Mouse (Mus musculus) right cerebral cortex, postnatal 36 days (tissue): ENCODE results near the gene Rnf214.
A peak's percentile ranks its signal among the peaks of the same experiment; 100 is the strongest.

ENCODE experiments used
- DNase-seq, 2 experiments: peaks; one replicate each; pipeline ENCODE4 v3.0.0; 2022; ENCODE audit warnings: low spot score in 2 of 2, mixed read lengths in 1 of 2

The Rnf214 gene

DNA sequence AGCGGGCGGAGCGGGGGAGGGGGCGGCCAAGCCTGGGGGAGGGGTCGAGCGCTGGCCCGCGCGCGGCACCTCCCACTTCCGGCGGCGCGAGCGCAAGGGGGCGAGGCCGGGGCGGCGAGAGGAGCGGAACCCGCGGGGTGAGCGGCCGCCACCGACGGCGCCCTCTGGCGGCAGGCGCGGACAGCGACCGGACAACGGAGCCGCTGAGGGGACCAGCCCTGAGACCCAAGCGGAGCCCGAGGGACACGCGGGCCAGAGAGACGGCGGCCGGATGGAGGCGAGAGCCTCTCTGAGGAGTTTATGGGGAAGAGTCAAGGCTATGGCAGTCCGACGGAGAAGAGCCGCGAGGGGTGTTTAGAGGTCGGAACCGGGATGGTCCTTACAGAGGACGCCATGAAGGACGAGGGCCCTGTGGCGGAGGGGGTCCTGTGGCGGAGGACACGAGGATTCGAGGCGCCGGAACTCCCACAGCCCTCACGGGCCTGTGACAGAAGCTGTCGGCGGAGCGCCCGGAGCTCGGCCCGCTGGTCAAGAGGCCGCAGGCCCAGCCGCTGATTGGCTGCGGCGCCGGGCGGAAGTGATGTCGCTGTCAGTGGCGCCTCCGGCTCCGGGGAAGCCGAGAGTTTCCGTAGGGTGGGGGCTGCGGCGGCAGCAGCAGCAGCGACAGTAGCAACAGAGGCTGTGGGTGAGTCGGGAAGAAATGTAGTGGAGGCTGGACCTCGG, at the start of gene Rnf214, which contains the start of gene Pcsk7:
Rnf214 (minus strand) TSS at position 557 of the 723 bp plus-strand sequence.
Pcsk7 (plus strand) TSS at position 143 of the 723 bp plus-strand sequence.
- peak; percentile 86 to 90 for DNase-seq

DNA sequence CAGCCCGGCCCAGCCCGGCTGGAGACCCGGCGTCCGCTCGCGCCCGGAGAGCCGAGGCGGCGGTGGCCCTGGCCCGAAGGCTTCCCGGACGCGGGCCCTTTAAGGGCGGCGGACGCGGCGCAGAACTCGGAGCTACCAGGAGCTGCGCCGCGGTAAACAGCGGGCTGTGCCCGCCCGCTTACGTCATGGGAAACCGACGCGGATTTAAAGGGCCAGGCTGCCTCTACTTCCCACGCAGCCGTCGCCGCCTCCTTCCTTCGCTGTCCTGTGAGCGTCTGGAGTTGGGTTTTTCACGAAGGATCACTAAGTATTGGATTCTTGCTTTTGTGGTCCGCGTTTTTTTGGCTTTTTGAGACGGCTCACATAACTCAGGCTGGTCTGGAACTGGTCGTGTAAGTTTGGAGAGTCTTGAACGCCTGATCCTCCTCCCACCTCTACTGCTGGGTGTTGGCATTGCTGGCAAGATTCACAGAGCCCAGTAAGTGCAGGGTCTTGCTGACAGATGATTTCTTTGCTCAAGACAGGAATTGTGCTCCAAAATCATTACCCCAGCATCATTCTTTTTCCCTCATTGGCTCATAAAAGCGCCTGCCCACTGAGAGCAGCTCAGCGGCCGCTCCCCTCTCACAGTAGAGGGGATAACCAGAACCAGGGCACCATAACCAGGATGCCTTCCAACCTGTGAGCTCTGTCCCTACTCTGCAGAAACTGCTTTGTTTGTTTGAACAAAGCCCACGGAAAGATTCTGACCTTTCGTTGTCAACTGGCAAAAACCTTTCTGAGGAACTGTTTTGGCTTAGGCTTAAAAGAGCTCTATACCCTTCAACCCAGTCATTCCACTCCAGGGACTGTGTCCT, 48.6 kb upstream of the Rnf214 start, which contains the start of gene Sidt2:
Sidt2 (minus strand) TSS at position 152 of the 857 bp plus-strand sequence.
- DNase-seq = peak; percentile 86 to 91

DNA sequence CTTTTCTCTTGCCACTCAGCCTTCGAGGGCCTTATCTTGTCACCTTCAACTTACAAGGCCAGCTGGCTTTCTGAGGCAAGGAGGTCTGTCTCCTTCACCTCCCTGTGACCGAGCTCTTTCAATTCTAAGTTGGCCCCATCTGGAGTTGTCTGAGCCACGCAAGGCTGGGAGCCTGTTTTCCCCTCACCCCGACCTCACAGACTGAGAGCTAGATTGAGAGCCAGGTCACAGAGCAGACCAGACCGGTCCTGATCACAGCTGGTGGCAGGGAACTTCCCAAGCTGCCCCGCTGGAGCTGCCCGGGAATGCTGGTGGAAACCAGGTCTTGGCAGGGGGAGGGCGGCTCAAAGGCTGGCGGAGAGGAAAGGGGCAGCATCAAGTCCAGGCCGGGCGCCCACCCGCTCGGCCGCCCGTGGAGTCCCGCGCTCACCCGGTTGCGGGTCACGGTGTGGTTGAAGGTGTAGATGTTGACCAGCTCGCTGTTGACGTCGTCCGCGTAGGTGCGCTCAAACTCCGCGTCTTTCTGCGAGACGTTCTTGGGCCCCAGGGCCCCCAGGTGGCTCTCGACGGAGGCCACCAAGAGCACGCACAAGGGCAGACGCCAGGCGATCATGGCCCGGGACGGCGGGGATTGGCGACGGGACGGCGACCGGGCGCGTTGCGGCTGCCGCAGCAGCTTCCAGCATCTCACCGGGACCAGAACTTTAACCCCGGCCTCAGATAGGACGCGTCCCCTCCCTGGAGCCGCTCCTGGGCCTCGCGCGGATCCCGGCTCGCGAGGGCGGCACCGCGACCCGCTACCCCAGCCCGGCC, 47.8 kb upstream of the Rnf214 start:
- DNase-seq = peak; percentile 33 to 42

DNA sequence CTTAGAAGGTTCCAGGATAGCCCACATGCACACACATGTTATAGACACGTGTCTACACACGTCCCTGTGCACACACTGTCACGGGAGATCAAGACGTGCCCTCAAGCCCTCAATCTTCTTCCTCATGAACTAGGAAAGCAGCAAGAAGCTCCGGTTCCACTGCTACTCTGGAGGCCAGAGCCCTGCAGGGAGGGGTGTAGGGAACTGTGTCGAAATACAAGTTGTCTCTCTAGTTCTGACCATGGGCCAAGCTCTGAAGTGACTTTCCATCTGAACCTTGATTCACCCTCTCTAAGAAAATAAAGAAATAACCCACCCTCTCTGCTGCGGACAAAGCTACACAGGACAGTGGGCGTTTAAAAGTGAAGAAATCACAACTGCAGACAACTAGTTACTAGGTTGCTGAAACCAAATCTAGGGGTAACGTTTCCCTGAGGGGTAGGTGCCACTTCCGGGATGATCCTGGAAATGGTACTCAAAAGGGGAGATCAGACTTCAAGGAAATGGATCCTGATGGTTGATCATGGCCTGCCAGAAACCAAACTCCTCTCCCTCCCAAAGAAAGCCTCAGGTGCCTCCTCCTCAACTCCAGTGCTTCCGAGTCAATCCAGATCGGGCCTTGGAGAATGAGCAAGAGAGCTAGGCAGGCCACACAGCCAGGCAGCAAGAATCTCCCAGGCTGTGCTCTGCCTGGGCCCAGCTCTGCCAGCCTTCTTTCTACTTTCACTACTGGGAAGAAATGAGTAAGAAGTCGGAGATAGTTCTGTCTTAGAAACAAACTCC, 47.0 kb upstream of the Rnf214 start:
- no peak for DNase-seq

DNA sequence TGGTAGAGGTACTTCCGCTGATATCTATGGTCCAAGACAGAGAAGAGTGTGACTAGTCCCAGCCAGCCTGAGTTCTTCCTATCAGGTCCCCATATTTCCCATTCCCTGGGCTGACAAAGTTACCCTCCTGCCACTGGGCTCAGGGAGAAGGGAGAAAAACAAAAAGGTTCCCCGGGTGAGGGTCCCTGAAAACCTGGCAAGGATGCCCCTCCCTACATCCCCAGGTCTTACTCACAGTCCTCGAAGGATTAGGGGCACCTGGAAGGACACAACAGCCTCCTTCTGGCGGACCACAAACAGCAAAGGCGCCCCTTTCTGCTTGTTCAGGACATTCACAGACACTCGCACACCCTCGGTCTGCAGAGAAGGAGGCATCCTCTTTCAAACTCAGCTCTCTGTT, 46.2 kb upstream of the Rnf214 start:
- no peak for DNase-seq

DNA sequence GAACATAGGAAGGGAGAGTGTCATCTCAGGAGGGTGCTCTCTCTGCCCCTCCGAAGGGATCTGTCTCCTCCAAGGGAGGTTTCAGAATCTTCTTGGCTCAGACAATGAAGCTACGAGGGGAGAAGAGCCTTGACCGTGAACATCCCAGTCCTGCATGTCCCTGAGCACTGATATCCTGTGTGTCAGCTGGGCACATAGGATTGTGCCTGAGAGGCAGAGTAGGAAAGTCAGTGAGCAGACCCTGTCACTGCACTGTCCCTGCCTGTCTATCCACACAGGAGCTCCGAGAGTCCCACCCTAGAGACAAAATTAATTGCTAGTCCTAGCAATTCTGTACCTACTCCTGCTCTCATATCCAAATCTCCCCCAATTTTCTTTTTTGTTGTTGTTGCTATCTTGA, 45.3 kb upstream of the Rnf214 start:
- no peak for DNase-seq

DNA sequence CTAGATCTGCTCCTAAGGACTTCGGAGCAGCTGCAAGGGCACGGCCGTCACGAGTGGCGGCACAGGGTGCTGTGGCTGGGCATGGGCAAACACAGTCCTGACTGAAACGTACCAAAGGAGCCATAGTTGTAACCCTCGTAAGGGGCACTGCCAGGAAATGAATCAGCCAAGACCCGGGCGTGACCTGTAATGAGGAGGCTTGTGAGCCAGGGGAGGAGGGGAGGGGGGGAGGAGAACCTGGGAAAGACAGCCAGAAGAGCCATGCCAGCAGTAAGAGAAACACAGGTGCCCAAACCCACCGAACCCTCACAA, 40.1 kb upstream of the Rnf214 start:
- DNase-seq = no peak

DNA sequence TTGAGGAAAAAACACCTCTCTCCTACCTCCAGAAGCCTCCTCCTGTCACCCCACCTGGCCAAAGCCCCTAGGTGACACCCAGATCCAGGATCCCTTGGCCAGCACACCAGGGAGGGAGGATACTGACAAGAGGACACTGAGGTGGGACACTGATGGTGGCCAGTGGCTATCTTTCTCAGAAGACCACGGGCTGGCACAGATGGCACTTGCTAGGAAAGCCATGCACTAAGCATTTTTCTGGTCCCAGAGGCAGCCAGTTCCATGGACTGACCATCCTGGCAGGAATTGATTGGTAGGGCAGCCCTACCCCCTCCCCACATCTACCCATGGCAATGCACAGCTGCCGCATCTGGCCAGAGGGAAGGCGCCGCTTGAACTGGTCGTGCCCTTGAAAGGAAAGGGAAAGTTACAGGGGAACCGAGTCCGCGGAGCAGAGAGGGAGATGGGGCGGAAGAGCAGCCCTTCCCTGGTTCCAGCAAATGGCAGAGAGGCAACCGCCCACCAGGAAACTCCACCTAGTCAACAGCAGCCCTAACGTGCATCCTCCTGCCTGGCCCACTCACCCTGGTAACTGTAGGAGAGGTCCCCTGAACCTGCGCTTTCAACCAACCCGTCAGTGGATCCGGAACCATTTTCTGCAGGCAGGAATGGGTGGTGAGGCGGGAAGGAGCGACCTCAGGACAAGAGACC, 39.6 kb upstream of the Rnf214 start:
- no peak for DNase-seq

DNA sequence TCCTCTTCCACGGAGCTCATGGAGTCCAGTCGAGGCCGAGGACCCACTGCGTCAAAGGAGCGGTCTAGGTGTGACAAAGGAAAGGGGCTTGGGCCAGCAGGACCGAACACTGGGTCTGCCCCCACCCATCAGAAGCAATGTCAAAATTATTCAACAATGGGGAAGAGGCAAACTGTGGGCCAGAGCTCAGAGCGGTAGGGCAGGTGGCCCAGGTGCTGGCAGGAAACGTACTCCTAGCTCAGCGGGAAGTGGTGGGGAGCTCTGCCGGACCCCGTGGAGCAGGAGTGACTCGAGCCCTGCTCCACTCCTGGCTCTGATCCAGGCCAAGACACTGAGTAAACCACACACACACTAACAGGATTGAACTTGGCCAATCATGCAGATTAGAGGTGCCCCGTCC, 39.0 kb upstream of the Rnf214 start:
- DNase-seq = no peak

DNA sequence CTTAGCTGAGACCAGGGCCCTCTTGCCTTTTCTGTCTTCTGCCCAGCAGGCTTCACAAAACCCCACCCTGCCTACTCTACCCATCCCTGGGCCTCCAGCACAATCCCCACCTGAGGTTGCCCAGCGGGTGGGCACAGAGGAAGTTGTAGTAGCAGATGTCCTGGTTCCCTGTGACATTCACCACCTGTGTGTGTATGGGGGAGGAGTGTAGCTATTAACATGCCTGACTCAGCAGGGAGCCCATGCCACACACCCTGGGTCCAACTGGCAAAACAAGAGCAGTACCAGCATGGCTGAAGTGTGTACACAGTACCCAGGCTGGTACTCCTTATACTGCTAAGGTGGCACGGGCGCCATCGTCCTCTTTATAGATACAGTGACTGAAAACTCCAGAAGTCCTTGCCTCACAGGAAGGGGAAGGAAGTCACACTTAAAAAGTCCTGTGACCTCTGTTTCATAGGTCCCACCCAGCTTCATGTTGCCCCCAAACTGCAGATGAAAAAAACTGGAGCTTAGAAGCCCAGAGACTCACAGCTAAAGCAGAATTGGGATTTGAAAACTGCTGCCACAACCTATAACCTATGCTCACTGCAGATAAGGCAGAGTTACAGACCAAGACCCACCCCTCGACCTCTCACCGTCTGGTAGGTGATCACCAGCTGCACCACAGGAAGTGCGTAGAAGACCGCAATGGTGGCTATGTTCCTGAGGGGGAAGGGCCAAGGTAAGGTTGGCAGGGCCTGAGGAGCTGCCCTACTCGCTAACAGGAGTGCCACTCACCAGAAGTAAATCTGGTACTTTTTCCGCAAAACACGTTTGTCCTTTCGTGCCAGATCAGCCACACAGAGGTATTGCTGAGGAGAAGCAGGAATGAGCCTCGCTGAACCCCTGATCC, 38.0 kb upstream of the Rnf214 start:
- DNase-seq = no peak

DNA sequence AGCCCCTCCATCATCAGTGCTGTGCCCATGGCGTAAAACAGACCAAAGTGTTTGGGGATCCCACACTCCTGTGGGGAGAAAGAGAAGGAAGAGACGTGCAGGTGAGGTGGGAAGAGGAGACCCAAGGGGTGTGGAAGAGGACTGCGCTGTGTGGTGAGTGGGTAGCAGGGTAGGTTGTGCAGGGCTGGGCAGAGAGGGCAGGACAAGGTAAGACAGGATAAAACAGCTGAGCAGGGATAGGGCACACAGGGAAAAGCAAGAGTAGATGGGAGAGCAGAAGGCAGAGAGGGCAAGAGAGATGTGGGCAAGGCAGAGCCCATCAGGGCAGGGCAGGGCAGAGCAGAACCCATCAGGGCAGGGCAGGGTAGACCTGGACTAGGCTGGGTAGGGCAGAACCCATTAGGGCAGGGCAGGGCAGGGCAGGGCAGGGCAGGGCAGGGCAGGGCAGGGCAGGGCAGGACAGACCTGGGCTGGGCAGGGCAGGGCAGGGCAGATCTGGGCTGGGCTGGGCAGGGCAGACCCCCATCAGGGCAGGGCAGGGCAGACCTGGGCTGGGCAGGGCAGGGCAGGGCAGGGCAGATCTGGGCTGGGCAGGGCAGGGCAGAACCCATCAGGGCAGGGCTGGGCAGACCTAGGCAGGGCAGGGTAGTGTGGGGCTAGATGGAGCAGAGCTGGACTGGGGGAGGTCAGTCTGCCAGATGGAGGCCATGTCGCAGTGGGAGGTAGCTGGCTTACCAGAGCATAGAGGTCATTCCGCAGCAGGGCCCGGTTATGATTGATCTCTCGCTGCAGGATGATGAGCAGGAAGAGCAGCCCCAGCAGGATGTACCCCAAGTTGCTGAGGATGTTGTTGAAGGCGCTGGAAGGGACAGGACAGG, 37.2 kb upstream of the Rnf214 start:
- no peak for DNase-seq

DNA sequence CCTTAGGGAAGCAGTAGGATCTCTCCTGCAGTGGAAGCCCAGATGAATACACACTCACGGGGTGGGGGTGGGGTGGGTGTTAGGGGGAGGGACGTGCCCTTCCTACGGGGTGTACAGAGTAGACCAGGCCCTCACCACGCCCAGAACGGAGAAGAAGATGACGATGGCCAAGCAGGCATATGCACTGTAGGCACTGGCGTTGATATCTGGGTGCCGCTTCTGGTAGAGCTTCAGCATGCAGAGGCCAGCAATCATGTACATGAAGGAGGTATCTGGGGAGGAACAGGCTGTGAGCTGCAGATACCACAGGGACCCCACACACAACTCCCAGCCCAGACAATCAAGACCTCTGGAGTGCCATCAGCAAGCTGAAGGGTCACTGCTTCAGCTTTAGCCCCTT, 36.2 kb upstream of the Rnf214 start:
- DNase-seq = no peak

DNA sequence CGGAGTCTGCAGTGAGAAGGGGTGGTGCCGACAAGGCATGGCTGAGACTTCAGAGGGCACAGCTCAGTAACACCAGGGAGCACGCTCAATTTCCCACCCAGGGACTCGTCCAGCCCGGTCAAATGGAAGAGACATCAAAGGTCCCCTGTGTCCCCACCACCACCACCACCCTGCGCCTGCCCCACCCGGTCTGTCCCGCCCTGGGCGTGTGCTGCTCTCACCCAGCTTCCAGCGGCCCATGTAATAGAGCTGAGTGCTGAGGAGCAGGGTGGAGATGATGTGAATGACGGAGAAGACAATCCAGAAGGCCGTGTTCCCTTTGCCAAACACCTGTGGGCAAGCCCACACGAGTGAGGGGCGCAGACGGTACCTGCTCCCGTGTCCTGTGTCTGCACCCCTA, 35.8 kb upstream of the Rnf214 start:
- no peak for DNase-seq

DNA sequence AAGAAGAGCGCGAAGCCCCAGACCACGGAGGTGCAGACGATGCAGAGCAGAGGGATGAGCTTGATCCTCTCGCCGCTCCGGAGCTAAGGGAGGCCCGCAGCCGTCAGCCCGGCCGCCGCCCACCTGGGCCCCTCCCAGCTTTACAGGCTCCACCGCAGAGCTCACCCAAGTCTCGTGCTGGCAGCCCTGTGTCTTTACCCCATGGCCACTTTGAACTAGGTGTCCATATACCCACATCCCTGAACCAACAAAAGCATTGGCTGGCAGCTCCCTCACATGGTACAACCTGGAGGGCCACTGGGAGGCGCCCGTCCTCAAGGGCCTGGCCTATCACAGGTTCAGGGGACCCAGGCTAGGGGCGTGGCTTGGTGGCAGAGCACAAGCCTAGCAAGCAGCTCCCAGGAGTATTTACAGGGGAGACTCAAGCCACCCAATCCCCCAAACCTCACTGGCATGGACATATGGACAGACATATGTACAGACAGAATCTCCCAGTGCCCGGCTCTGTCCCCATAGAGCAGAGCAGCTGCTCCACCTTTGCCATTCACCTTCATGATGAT, 34.7 kb upstream of the Rnf214 start:
- DNase-seq = no peak

DNA sequence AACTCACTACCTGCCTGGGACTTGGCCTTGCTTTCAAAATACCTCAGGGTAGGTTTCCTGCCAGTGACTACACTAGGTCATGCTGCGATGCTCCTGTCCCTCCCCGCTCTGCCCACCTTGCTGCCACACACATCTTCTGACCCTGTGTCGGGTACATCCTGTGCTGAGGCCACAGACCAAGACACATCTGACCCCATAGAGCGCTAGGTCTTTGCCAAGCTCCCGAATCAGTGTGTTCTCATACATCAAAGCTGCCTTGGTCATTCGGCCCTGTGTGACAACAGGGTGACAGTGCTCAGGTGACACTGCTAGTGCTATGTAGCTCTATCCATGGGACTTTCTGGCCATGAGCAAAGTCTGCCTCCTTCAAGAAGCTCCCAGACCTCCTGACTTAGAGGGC, 33.1 kb upstream of the Rnf214 start:
- no peak for DNase-seq

DNA sequence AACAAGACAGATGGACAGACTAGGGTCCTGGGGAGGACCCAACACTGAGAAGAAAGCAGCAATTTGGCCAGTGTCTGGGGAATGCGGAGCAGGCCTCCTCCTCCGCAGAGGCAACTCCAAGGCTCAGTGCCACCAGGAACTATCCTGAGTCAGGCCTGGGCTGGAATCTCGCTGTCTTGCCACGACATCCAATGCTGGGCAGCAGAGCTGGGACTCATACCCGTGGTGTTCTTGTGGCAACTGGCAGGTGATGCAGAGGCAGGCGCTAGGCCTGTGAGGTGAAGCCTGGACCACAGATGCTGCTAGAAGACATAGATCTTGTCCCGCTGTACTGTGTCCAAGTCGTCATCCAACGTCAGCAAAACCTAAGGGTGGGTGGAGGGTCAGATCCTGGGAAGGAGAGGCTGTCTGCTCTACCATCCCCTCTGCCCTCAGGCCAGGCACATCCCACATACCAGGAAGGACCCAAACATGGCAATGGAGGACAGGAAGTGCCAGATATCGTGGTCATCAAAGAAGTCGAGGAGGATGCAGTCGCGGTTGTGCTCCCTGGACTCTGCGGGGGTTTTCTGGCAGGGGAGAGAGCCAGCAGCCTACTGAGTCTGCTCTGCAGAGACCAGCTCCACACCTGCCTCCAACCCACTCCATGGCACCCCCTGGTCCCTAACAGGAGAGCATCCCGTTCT, 32.4 kb upstream of the Rnf214 start:
- DNase-seq = no peak

DNA sequence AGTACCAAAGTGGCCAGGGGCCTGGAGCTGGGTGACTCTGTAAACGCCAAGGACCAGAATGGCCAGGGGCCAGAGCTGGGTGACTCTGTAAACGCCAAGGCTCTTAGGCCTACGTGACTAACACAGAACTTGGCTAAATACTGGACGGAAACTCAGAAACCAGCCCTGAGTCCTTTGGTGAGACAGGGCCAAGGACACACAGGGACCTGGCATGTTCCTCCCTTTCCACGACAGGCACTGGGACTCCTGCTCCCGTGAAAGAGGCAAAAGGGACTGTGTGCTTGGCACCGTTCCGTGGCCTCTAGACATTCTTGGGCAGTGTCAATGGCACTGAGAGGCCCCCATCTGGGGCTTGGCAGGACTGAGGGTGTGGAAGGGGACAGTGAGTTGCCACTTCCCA, 31.4 kb upstream of the Rnf214 start:
- DNase-seq = no peak

DNA sequence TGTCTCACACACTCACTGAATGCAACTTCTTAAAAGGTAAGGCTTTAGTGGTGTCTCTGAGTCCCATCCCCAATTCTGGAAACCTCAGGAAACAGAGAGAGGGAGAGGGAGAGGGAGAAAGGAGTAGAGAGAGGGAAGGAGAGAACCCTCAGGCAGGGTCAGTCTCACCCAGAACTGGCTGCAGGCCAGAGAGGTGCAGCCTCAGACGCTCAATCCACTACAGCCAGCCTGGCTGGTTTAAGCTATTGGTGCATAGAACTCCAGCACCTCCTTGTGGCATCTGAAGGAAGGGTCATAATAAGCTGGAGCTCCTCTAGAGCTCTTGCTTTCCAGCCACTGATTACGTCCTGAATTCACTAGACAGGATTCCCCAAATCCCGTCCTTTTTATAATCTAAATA, 30.2 kb upstream of the Rnf214 start:
- no peak for DNase-seq
